Mouse (Mus musculus) left cerebral cortex, postnatal 14 days (tissue): ENCODE measurements around the gene Ldah. TPM values are rescaled to one million over a fixed set of nuclear protein-coding genes. Genes with fewer than 3 reads are reported as not detected.

ENCODE experiments used
- DNase-seq, 2 experiments: peaks; one replicate each; pipeline ENCODE4 v3.0.0; 2021 to 2022; ENCODE audit warnings: low spot score in 2 of 2, mixed read lengths in 1 of 2
- intact Hi-C: fragments of 180-260 bp; cut with DNase I; formaldehyde crosslinking; loops from one replicate; pipeline ENCODE4 v1.15.1; 2025
- total RNA-seq, 2 experiments: library from RNA; stranded (reverse); gene quantifications; 2 replicates each; pipeline ENCODE4 v1.2.3; 2021

Ldah gene
- total RNA-seq, 2 experiments from 2014 or later: 39.8 to 42.3 TPM

- intact Hi-C loops: no loop called here
Measured at GRCm38 (mm10) chr12:8273471-8274171, 65.7 kb downstream of the Ldah start.

GRCm38 (mm10) chr12:8275424-8275823, 67.5 kb downstream of the Ldah start:
- intact Hi-C loops: no loop called here
- DNase-seq: no peak

More at GRCm38 (mm10) chr12:8273471-8274171, 65.7 kb downstream of the Ldah start:
- no peak for DNase-seq

- no peak for DNase-seq
- intact Hi-C loops: no loop called here
Measured at GRCm38 (mm10) chr12:8281225-8282017, 73.5 kb downstream of the Ldah start.

GRCm38 (mm10) chr12:8287970-8288369, 80.1 kb downstream of the Ldah start:
- no peak for DNase-seq
- intact Hi-C loops: no loop called here

- DNase-seq: no peak
- intact Hi-C loops: no loop called here
Measured at GRCm38 (mm10) chr12:8289099-8289498, 81.2 kb downstream of the Ldah start.

- DNase-seq: no peak
- intact Hi-C loops: no loop called here
Measured at GRCm38 (mm10) chr12:8289499-8289898, 81.6 kb downstream of the Ldah start.

GRCm38 (mm10) chr12:8291157-8291853, 83.4 kb downstream of the Ldah start:
- intact Hi-C loops: no loop called here

GRCm38 (mm10) chr12:8295307-8295913, 87.5 kb downstream of the Ldah start:
- no peak for DNase-seq
- intact Hi-C loops: no loop called here

More at GRCm38 (mm10) chr12:8291157-8291853, 83.4 kb downstream of the Ldah start:
- DNase-seq: no peak

GRCm38 (mm10) chr12:8296154-8296553, 88.2 kb downstream of the Ldah start:
- DNase-seq: no peak
- intact Hi-C loops: no loop called here

GRCm38 (mm10) chr12:8297586-8298214, 89.8 kb downstream of the Ldah start:
- intact Hi-C loops: no loop called here
- DNase-seq: no peak

GRCm38 (mm10) chr12:8298361-8299142, 90.6 kb downstream of the Ldah start:
- intact Hi-C loops: no loop called here

GRCm38 (mm10) chr12:8299143-8300110, 91.5 kb downstream of the Ldah start:
- no peak for DNase-seq
- intact Hi-C loops: loop anchor here (5.0 kb wide), 1 partner anchor 92 kb away; the partner anchor contains the start of gene Ldah

More at GRCm38 (mm10) chr12:8298361-8299142, 90.6 kb downstream of the Ldah start:
- no peak for DNase-seq

- no peak for DNase-seq
- intact Hi-C loops: loop anchor here (5.0 kb wide), 1 partner anchor 93 kb away; the partner anchor contains the start of gene Ldah
Measured at GRCm38 (mm10) chr12:8300111-8300480, 92.2 kb downstream of the Ldah start.

- no peak for DNase-seq
- intact Hi-C loops: loop anchor here (5.0 kb wide), 1 partner anchor 93 kb away; the partner anchor contains the start of gene Ldah
Measured at GRCm38 (mm10) chr12:8300521-8300920, 92.6 kb downstream of the Ldah start.

- DNase-seq: no peak
- intact Hi-C loops: loop anchor here (5.0 kb wide), 1 partner anchor 94 kb away; the partner anchor contains the start of gene Ldah
Measured at GRCm38 (mm10) chr12:8301011-8301814, 93.3 kb downstream of the Ldah start.

- DNase-seq: no peak
- intact Hi-C loops: loop anchor here (5.0 kb wide), 1 partner anchor 95 kb away; the partner anchor contains the start of gene Ldah
Measured at GRCm38 (mm10) chr12:8301841-8302431, 94.0 kb downstream of the Ldah start, which contains the start of gene Gdf7. Gdf7 (minus strand) TSS chr12:8301954.
